ENCODE assay signal across 24 mouse cellular contexts in genomic region chr17:72907211-72907610, GRCm38 (mm10).
"Had no signal": no experiment of that assay in that cellular context is flagged by ENCODE, and none has a peak within 500 bp of the region (broad histone marks: within the 10 kb centered on the region; RNA-seq: fewer than 3 reads in every experiment).

No protein-coding gene starts in this region.

- DNase-seq: forebrain, postnatal 0 days; gastrocnemius, postnatal 14 days; gastrocnemius, postnatal 36 days; kidney, adult 11 months; kidney, adult 2 months; kidney, adult 9 months; kidney, postnatal 14 days; kidney, postnatal 36 days; layer of hippocampus, adult 9-11 months; layer of hippocampus, postnatal 36 days; left cerebral cortex, postnatal 4 days had no signal

- H3K9me3 ChIP-seq: forebrain, embryonic 15.5 days; heart, embryonic 13.5 days; heart, embryonic 15.5 days; hindbrain, embryonic 13.5 days; hindbrain, embryonic 15.5 days; kidney, embryonic 15.5 days; limb, embryonic 13.5 days; limb, embryonic 15.5 days had no signal

- H3K4me1 ChIP-seq: forebrain, embryonic 15.5 days; hindbrain, embryonic 13.5 days; hindbrain, embryonic 15.5 days had no signal

- H3K4me2 ChIP-seq: forebrain, embryonic 15.5 days; heart, embryonic 11.5 days; heart, embryonic 13.5 days; heart, embryonic 15.5 days; hindbrain, embryonic 13.5 days; hindbrain, embryonic 15.5 days; kidney, embryonic 15.5 days; limb, embryonic 13.5 days; limb, embryonic 15.5 days had no signal

- H3K27ac ChIP-seq: forebrain, embryonic 15.5 days; heart, adult 2 months; heart, embryonic 13.5 days; heart, embryonic 15.5 days; hindbrain, embryonic 13.5 days; hindbrain, embryonic 15.5 days; hindbrain, postnatal 0 days; kidney, embryonic 15.5 days; kidney, postnatal 0 days; limb, embryonic 13.5 days; limb, embryonic 15.5 days had no signal

- H3K9ac ChIP-seq: forebrain, embryonic 15.5 days; forebrain, postnatal 0 days; heart, embryonic 13.5 days; heart, embryonic 15.5 days; hindbrain, embryonic 13.5 days; hindbrain, embryonic 15.5 days; kidney, embryonic 15.5 days; limb, embryonic 13.5 days; limb, embryonic 15.5 days had no signal

- H3K36me3 ChIP-seq: forebrain, embryonic 15.5 days; heart, embryonic 13.5 days; heart, embryonic 15.5 days; hindbrain, embryonic 13.5 days; hindbrain, embryonic 15.5 days; kidney, embryonic 15.5 days; limb, embryonic 13.5 days; limb, embryonic 15.5 days had no signal

- H3K4me3 ChIP-seq: forebrain, embryonic 15.5 days; heart, adult 2 months; heart, embryonic 13.5 days; heart, embryonic 15.5 days; hindbrain, embryonic 13.5 days; hindbrain, embryonic 15.5 days; kidney, embryonic 15.5 days; limb, embryonic 13.5 days; limb, embryonic 15.5 days had no signal

- H3K27me3 ChIP-seq: forebrain, embryonic 15.5 days; heart, embryonic 13.5 days; heart, embryonic 15.5 days; hindbrain, embryonic 13.5 days; hindbrain, embryonic 15.5 days; kidney, embryonic 15.5 days; limb, embryonic 15.5 days had no signal

- ATAC-seq: forebrain, embryonic 15.5 days; forebrain, postnatal 0 days; hindbrain, postnatal 0 days; intestine, embryonic 16.5 days had no signal
